Mouse (Mus musculus) neural tube, embryonic 14.5 days (tissue): Measurements from ENCODE around the gene Fbxl16. TPM values are rescaled to one million over a fixed set of nuclear protein-coding genes. Genes with fewer than 3 reads are reported as not detected.
A peak's percentile ranks its signal among the peaks of the same experiment; 100 is the strongest.

ENCODE experiments used
- ATAC-seq: fragments of 200-750 bp; cut with Nextera tagmentation; 2 replicates; pipeline ENCODE4 v1.8.0; 2017; ENCODE audit warnings: low read depth, mild to moderate bottlenecking, moderate TSS enrichment, moderate library complexity
- H3K27ac ChIP-seq: fragments of 300-500 bp; sonication (generic); 2 replicates; pipeline ENCODE4 v1.5.1; 2014; ENCODE audit warnings: low read depth, mild to moderate bottlenecking, control low read depth, low read length, moderate library complexity, mixed read lengths
- H3K27me3 ChIP-seq: fragments of 300-500 bp; sonication (generic); 2 replicates; pipeline ENCODE4 v1.6.1; 2014; ENCODE audit warnings: low read length; ENCODE audit not compliant: control insufficient read depth, insufficient read depth
- H3K36me3 ChIP-seq: fragments of 300-500 bp; sonication (generic); 2 replicates; pipeline ENCODE4 v1.6.1; 2014; ENCODE audit warnings: low read length, mixed read lengths; ENCODE audit not compliant: control insufficient read depth, insufficient read depth
- H3K4me1 ChIP-seq: fragments of 300-500 bp; sonication (generic); 2 replicates; pipeline ENCODE4 v1.6.1; 2014; ENCODE audit warnings: low read length; ENCODE audit not compliant: control insufficient read depth, insufficient read depth
- H3K4me2 ChIP-seq: fragments of 300-500 bp; sonication (generic); 2 replicates; pipeline ENCODE4 v1.6.1; 2014; ENCODE audit warnings: mild to moderate bottlenecking, low read depth, low read length, control low read depth
- H3K4me3 ChIP-seq: fragments of 300-500 bp; sonication (generic); 2 replicates; pipeline ENCODE4 v1.5.1; 2014; ENCODE audit warnings: low read depth, low read length, control low read depth, mixed read lengths
- H3K9ac ChIP-seq: fragments of 300-500 bp; sonication (generic); replicated peaks from 2 replicates; pipeline ENCODE4 v1.6.1; 2014; ENCODE audit warnings: low read depth, mild to moderate bottlenecking, control low read depth, low read length, mixed read lengths
- H3K9me3 ChIP-seq: fragments of 300-500 bp; sonication (generic); 2 replicates; pipeline ENCODE4 v1.6.1; 2016; ENCODE audit warnings: low read length; ENCODE audit not compliant: control insufficient read depth
- WGBS: fragments of 180-500 bp; shearing (Covaris S2); extraction: QIAGEN DNeasy Blood & Tissue Kit; methylation state at CpG from one replicate; pipeline ENCODE4 v1.1.7; 2014; 5-methylcytosine and 5-hydroxymethylcytosine counted together
- polyA plus RNA-seq: library from polyadenylated mRNA; unstranded; fragments of >200 nt; fragmentation: Nextera tagmentation; extraction: Ambion mirVana; gene quantifications from 2 replicates; pipeline ENCODE4 v1.2.1, GENCODE M21; 2014

Gene Fbxl16
- polyA plus RNA-seq, 1 experiment from 2014 or later: 39.4 TPM

DNA sequence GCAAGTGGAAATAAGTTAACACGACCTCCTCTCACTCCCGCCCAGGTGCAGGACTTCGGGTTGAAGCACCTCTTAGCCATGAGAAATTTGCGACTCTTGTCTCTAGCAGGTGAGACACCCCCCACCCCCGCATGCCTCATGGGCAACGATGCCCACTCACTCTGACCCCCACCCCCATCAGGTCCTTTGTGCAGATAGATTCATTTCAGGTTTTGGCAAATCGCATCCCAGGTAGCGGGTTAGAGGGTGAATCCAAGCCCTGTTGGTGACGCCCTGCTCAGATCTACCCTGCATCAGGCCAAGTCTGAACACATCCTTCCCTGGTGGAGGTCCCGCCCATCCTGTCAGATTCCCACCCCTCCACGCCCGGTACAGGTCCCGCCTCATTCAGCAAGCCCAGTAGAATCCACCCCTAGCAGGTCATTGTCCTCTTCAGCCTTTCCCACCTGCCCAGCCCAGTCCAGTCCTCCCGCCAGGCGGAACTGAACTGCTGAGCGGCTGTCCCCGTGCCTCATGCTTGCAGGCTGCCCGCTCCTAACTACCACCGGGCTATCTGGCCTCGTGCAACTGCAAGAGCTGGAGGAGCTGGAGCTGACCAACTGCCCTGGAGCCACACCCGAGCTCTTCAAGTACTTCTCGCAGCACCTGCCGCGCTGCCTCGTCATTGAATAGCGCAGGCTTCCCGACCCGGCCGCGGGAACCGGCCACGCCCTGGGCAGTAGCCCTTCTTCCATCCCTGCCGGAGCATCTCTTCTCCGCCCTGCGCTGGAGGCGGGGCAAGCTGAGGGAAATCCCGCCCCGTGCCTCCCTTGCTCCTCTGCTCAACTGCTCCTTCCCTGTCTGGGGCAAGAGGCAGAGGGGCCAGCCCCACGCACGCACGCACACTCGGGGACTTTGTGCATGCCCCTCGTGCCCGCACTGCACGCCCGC is 10.2 kb downstream of the Fbxl16 start:
- peaks cover 4% of the 10 kb centered on the region for H3K4me1 ChIP-seq
- H3K36me3 ChIP-seq: peaks cover 21% of the 10 kb centered on the region
- H3K9ac ChIP-seq: no peak overlapping the region
- no peaks in the 10 kb centered on the region for H3K9me3 ChIP-seq
- WGBS: 8% methylated on average over 46 of the region's 46 CpGs
- no peak overlapping the region for H3K27ac ChIP-seq
- H3K4me2 ChIP-seq: no peak overlapping the region
- no peak overlapping the region for H3K4me3 ChIP-seq
- peaks cover 8% of the 10 kb centered on the region; the same call in 1 of the 2 replicates for H3K27me3 ChIP-seq
- ATAC-seq: no peak

DNA sequence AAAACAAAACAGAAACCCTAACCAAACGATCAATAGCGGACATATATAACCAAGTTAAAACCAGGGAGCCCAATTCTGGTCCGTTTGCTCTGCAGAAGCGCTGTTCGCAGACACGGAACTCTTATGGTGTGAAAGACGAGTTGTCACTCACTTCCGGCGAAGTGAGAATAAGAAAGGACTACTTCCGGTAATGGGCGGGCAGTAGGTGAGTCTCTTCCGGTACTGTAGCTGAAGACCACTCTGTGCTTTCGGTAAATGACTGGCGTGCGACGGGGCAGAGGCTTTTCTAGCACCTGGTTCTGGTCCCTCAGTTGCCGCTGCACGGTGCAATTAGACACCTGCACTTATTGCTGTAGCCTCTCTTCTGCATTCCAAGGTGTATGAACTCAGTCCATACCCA is 14.6 kb downstream of the Fbxl16 start, which contains the start of gene Wdr24:
Wdr24 (plus strand) TSS at position 176 of the 400 bp plus-strand sequence.
- peak; percentile 75 for ATAC-seq

DNA sequence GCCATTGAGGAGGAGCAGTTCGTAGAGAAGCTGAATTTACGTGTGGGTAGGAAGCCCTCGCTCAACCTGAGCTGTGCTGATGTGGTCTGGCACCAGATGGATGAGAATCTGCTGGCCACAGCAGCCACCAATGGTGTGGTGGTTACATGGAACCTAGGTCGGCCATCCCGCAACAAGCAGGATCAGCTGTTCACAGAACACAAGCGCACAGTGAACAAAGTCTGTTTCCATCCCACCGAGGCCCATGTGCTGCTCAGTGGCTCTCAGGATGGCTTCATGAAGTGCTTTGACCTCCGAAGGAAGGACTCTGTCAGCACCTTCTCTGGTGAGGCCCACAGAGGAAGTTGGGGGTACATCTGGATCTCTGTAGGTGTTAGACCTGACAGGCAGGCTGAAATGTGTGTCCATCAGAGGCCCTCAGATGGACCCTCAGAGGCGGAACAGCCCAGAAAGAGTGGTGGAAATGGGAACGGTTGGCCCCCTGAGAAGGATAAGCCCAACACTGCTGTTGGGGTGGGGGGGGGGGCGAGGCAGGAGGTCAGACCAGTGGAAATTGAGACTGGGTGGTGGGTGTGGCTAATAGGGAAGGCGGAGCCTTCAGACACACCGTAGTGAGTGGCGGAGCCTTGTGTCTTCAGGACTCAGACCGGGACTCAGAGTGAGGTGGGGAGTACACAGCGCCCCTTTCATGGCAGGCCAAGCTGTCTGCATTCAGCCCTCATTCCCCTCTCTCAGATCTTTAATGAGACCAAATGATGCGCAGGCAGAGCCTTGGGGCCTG is 15.7 kb downstream of the Fbxl16 start:
- Histone ChIP-seq H3K4me3 (peak overlapping the region; percentile 54), H3K9ac (peak overlapping the region; percentile 63; the same call in 1 of the 2 replicates), H3K36me3 (peaks cover 10% of the 10 kb centered on the region; the same call in 1 of the 2 replicates), H3K27me3 (no peaks in the 10 kb centered on the region), H3K4me1 (peaks cover 30% of the 10 kb centered on the region), H3K9me3 (no peaks in the 10 kb centered on the region), H3K27ac (no peak overlapping the region), H3K4me2 (peak overlapping the region; percentile 99)
- 74% methylated on average over 17 of the region's 17 CpGs for WGBS
- no peak for ATAC-seq

More for the DNA sequence above, 14.6 kb downstream of the Fbxl16 start, which contains the start of gene Wdr24:
- Histone ChIP-seq H3K4me2 (peak within 1 kb of the TSS; percentile 99), H3K9me3 (no peaks in the 10 kb centered on the region), H3K36me3 (peaks cover 11% of the 10 kb centered on the region; the same call in 1 of the 2 replicates), H3K4me1 (peaks cover 26% of the 10 kb centered on the region), H3K27ac (peak within 1 kb of the TSS; percentile 53), H3K9ac (peak within 1 kb of the TSS; percentile 63), H3K27me3 (0 out of 2 replicates have a peak, but pooled peaks cover under 1% of the 10 kb centered on the region), H3K4me3 (peak within 1 kb of the TSS; percentile 54)
- WGBS: 0% methylated on average over 18 of the region's 18 CpGs

- Histone ChIP-seq H3K4me3 (no peak overlapping the region), H3K9ac (no peak overlapping the region), H3K27ac (no peak overlapping the region), H3K36me3 (peaks cover 8% of the 10 kb centered on the region), H3K27me3 (no peaks in the 10 kb centered on the region), H3K4me1 (peaks cover 37% of the 10 kb centered on the region), H3K4me2 (no peak overlapping the region), H3K9me3 (no peaks in the 10 kb centered on the region)
- ATAC-seq: no peak
- 91% methylated on average over 6 of the region's 6 CpGs for WGBS
These were observed 16.4 kb downstream of the Fbxl16 start for GRCm38 (mm10) chr17:25825311-25825710.

DNA sequence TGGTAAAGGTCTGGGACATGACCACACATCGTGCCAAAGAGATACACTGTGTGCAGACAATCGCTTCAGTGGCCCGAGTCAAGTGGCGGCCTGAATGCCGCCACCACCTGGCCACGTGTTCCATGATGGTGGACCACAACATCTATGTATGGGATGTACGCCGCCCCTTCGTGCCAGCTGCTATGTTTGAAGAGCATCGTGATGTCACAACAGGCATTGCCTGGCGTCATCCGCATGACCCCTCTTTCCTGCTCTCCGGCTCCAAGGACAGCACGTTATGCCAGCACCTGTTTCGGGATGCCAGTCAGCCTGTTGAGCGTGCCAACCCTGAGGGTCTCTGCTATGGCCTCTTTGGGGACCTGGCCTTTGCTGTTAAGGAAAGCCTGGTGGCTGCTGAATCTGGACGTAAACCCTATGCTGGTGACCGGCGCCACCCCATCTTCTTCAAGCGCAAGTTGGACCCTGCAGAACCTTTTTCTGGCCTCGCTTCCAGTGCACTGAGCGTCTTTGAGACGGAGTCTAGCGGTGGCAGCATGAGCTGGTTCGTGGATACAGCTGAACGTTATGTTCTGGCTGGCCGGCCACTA is 17.2 kb downstream of the Fbxl16 start:
- no peak for ATAC-seq
- Histone ChIP-seq H3K9me3 (no peaks in the 10 kb centered on the region), H3K27me3 (no peaks in the 10 kb centered on the region), H3K36me3 (peaks cover 15% of the 10 kb centered on the region), H3K9ac (no peak overlapping the region), H3K4me3 (no peak overlapping the region), H3K4me2 (no peak overlapping the region), H3K4me1 (peaks cover 44% of the 10 kb centered on the region), H3K27ac (no peak overlapping the region)
- WGBS: 94% methylated on average over 27 of the region's 27 CpGs

DNA sequence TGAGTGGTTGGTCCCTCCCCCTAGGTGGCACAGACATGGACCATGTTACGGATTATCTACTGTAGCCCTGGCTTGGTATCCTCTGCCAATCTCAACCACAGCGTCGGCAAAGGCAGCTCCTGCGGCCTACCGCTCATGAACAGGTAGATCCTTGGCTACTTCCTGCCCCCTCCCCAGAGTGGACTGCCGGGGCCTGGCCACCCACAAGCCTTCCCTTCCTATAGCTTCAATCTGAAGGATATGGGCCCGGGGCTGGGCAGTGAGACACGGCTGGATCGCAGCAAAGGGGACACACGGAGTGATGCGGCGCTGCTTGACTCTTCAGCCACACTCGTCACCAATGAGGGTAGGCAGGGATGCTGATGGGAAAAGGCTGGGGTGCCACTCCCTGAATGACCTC is 18.1 kb downstream of the Fbxl16 start:
- Histone ChIP-seq H3K27ac (no peak overlapping the region), H3K9me3 (no peaks in the 10 kb centered on the region), H3K4me3 (no peak overlapping the region), H3K4me1 (peaks cover 53% of the 10 kb centered on the region), H3K9ac (no peak overlapping the region), H3K27me3 (no peaks in the 10 kb centered on the region), H3K36me3 (peaks cover 20% of the 10 kb centered on the region), H3K4me2 (no peak overlapping the region)
- 96% methylated on average over 13 of the region's 13 CpGs for WGBS
- no peak for ATAC-seq

DNA sequence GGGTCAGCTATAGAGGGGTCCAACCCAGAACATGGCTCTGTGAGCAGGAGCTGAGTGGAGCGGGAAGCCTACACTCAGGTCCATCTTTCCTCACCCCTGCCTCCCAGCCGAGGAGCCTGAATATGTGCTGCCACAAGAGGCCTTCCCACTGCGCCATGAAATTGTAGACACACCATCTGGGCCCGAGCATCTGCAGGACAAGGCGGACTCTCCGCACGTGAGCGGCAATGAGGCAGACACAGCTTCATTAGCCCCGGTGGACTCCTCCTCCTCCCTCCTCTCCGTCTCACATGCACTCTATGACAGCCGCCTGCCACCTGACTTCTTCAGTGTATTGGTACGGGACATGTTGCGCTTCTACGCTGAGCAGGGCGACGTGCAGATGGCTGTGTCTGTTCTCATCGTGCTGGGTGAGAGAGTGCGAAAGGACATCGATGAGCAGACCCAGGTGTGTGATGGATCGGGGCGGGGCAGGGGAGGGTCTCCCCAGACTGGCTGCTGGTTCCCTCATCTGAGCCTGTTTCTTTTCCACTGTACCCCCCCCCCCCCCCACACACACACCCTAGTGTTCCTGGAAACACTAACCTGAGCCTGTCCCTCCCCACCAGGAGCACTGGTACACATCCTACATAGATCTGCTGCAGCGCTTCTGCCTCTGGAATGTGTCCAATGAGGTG is 18.8 kb downstream of the Fbxl16 start:
- Histone ChIP-seq H3K9me3 (no peaks in the 10 kb centered on the region), H3K4me2 (peak overlapping the region; percentile 96; the same call in 1 of the 2 replicates), H3K9ac (peak overlapping the region; percentile 37), H3K36me3 (peaks cover 20% of the 10 kb centered on the region), H3K27ac (no peak overlapping the region), H3K4me3 (no peak overlapping the region), H3K27me3 (no peaks in the 10 kb centered on the region), H3K4me1 (peaks cover 54% of the 10 kb centered on the region)
- no peak for ATAC-seq
- 85% methylated on average over 22 of the region's 22 CpGs for WGBS

DNA sequence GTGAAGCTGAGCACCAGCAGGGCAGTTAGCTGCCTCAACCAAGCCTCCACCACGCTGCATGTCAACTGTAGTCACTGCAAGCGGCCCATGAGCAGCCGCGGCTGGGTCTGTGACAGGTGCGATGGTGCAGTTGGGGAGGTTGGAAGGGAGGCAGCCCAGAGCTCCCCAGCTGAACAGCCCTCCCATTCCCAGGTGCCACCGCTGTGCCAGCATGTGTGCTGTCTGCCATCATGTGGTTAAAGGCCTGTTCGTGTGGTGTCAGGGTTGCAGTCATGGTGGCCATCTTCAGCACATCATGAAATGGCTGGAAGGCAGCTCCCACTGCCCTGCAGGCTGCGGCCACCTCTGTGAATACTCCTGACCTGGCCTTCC is 19.3 kb downstream of the Fbxl16 start:
- peak overlapping the region; percentile 86 for H3K27ac ChIP-seq
- H3K27me3 ChIP-seq: no peaks in the 10 kb centered on the region
- H3K9ac ChIP-seq: peak overlapping the region; percentile 37
- H3K4me1 ChIP-seq: peaks cover 54% of the 10 kb centered on the region
- H3K9me3 ChIP-seq: no peaks in the 10 kb centered on the region
- WGBS: 85% methylated on average over 8 of the region's 8 CpGs
- ATAC-seq: no peak
- peak overlapping the region; percentile 59 for H3K4me3 ChIP-seq
- H3K4me2 ChIP-seq: peak overlapping the region; percentile 96
- H3K36me3 ChIP-seq: peaks cover 20% of the 10 kb centered on the region
